Mouse (Mus musculus) embryonic facial prominence, embryonic 14.5 days (tissue): ENCODE results near the gene Pdcd2l. TPM values are rescaled to one million over a fixed set of nuclear protein-coding genes. Genes with fewer than 3 reads are reported as not detected.

Source experiments
- ATAC-seq: fragments of 200-750 bp; cut with Nextera tagmentation; 2 replicates; pipeline ENCODE4 v1.8.0; 2017; ENCODE audit warnings: low read depth, moderate number of reproducible peaks, moderate TSS enrichment
- DNase-seq: peaks from one replicate; pipeline ENCODE4 v3.0.0-alpha.2; 2015; ENCODE audit warnings: low spot score
- H3K27ac ChIP-seq: fragments of 300-500 bp; sonication (generic); replicated peaks from 2 replicates; pipeline ENCODE4 v1.5.1; 2014; ENCODE audit warnings: low read depth, mild to moderate bottlenecking, low read length, moderate library complexity
- H3K27me3 ChIP-seq: fragments of 300-500 bp; sonication (generic); replicated peaks from 2 replicates; pipeline ENCODE4 v1.6.1; 2014; ENCODE audit warnings: low read length; ENCODE audit not compliant: control insufficient read depth, insufficient read depth
- H3K36me3 ChIP-seq: fragments of 300-500 bp; sonication (generic); 2 replicates; pipeline ENCODE4 v1.6.1; 2014; ENCODE audit warnings: low read length, mixed read lengths; ENCODE audit not compliant: control insufficient read depth, insufficient read depth
- H3K4me1 ChIP-seq: fragments of 300-500 bp; sonication (generic); 2 replicates; pipeline ENCODE4 v1.6.1; 2014; ENCODE audit warnings: antibody characterized with exemption, low read length; ENCODE audit not compliant: control insufficient read depth, insufficient read depth
- H3K4me2 ChIP-seq: fragments of 300-500 bp; sonication (generic); 2 replicates; pipeline ENCODE4 v1.6.1; 2014; ENCODE audit warnings: low read depth, mild to moderate bottlenecking, low read length, moderate library complexity, mixed read lengths
- H3K4me3 ChIP-seq: fragments of 300-500 bp; sonication (generic); 2 replicates; pipeline ENCODE4 v1.5.1; 2014; ENCODE audit warnings: low read depth, mild to moderate bottlenecking, low read length
- H3K9ac ChIP-seq: fragments of 300-500 bp; sonication (generic); 2 replicates; pipeline ENCODE4 v1.6.1; 2014; ENCODE audit warnings: low read depth, mild to moderate bottlenecking, low read length, moderate library complexity, mixed read lengths
- H3K9me3 ChIP-seq: fragments of 300-500 bp; sonication (generic); 2 replicates; pipeline ENCODE4 v1.6.1; 2016; ENCODE audit warnings: low read length; ENCODE audit not compliant: control insufficient read depth
- WGBS: fragments of 180-500 bp; shearing (Covaris S2); extraction: QIAGEN DNeasy Blood & Tissue Kit; methylation state at CpG from one replicate; pipeline ENCODE4 v1.1.7; 2014; 5-methylcytosine and 5-hydroxymethylcytosine counted together
- polyA plus RNA-seq: library from polyadenylated mRNA; unstranded; fragments of >200 nt; fragmentation: Nextera tagmentation; extraction: Ambion mirVana; gene quantifications from 2 replicates; pipeline ENCODE4 v1.2.1, GENCODE M21; 2014

Gene Pdcd2l
- 47.5 and 55.0 TPM in 2 replicates for polyA plus RNA-seq

DNA sequence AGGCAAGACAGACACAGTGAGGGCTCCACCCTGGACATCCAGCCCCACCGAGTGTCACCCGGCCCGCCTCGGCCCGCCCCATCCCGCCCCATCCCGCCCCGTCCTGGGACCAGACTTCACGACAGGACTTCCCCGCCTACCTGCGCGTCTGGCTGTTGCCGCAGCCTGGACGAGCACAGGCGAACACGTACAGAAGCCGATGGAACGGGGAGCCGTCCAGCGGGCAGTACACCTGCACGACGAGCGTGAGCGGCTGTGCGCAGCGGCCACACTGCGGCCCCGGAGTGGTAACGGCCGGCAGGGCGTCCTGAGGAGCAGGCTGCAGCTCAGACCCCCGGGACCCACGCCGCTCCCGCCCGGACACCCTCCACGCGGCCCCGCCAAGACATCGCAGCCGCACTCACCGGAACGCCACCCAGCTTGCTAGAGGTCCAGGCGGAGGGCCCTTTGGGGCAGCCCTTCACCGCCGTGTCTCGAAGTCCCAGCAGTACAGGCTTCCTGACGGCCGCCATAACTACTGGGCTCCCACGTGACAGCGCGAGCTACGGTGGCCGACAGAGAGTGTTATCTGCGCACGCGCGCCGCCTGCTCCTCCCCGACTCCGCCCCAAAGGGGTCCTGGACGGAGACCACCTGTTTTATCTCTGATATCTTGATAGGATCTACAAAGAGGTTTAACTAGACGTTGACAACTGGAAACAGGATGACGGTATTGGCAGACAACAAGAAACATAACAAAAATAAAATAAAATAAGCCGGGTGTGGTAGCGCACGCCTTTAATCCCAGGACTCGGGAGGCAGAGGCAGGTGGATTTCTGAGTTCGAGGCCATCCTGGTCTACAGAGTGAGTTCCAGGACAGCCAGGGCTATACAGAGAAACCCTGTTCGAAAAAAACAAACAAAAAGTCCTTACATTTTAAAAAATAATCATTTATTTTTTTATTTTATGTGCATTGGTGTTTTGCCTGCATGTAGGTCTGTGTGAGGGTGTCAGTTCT is at the start of gene Pdcd2l:
TSS of gene Pdcd2l (minus strand) at position 530 of the 997 bp plus-strand sequence.
- Histone ChIP-seq H3K27me3 (no peaks in the 10 kb centered on the region), H3K9me3 (no peaks in the 10 kb centered on the region), H3K36me3 (peaks cover 33% of the 10 kb centered on the region), H3K4me3 (peak within 1 kb of the TSS; percentile 97), H3K9ac (peak within 1 kb of the TSS; percentile 92), H3K27ac (peak within 1 kb of the TSS; percentile 17; the same call in 1 of the 2 replicates), H3K4me2 (peak within 1 kb of the TSS; percentile 62), H3K4me1 (peaks cover 4% of the 10 kb centered on the region)
- WGBS: 6% methylated on average over 34 of the region's 70 CpGs
- ATAC-seq: peak; percentile 93
- DNase-seq: peak; percentile 93

DNA sequence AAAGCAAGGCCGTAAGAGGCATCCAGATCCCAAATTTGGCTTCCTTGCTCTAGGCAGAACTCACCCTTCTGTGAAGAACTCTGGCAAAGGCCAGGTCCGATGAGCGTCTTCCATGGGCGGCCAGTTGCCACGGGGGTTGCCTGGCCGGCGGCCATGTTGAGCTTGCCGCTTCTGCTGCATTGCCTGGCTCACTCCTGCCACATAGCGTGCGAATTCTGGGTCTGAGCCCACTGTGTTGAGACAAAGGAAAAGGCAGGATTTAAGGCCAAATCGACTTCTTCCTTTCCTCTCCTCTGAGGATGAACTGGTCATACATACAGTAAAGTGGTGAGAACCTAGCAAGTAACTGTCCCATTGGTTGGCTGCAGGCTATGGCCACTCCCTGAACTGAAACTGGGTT is 45.7 kb upstream of the Pdcd2l start:
- H3K27me3 ChIP-seq: no peaks in the 10 kb centered on the region
- H3K4me3 ChIP-seq: no peak overlapping the region
- peaks cover 78% of the 10 kb centered on the region for H3K36me3 ChIP-seq
- DNase-seq (no peak), ATAC-seq (no peak)
- H3K9me3 ChIP-seq: no peaks in the 10 kb centered on the region
- no peaks in the 10 kb centered on the region for H3K4me1 ChIP-seq
- WGBS: 93% methylated on average over 11 of the region's 11 CpGs
- H3K4me2 ChIP-seq: no peak overlapping the region
- no peak overlapping the region for H3K27ac ChIP-seq
- no peak overlapping the region for H3K9ac ChIP-seq

DNA sequence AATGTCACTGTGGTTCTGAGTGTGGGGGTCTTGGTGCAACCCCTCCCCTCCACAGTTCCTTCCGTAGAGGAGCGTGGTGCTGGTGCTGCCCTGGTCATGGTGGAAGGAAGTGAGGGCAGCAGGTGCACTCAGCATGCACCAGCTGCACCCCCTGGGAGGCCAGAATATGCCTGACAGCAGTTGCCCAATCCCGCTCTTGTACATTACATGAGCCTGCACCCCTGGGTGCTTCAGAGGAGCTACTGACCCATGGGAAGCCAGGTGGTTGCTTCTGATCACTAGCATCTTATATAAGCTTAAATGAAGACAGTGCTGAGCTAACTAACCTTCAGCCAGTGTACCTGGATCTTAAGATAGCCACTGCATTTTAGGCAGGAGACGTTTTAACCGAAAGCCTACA is 41.6 kb upstream of the Pdcd2l start:
- WGBS: 91% methylated on average over 5 of the region's 5 CpGs
- H3K9me3 ChIP-seq: no peaks in the 10 kb centered on the region
- peaks cover 5% of the 10 kb centered on the region; the same call in 1 of the 2 replicates for H3K4me1 ChIP-seq
- ATAC-seq (no peak), DNase-seq (no peak)
- peaks cover 57% of the 10 kb centered on the region for H3K36me3 ChIP-seq
- no peak overlapping the region for H3K4me3 ChIP-seq
- H3K4me2 ChIP-seq: no peak overlapping the region
- no peaks in the 10 kb centered on the region for H3K27me3 ChIP-seq
- H3K9ac ChIP-seq: no peak overlapping the region
- no peak overlapping the region for H3K27ac ChIP-seq

DNA sequence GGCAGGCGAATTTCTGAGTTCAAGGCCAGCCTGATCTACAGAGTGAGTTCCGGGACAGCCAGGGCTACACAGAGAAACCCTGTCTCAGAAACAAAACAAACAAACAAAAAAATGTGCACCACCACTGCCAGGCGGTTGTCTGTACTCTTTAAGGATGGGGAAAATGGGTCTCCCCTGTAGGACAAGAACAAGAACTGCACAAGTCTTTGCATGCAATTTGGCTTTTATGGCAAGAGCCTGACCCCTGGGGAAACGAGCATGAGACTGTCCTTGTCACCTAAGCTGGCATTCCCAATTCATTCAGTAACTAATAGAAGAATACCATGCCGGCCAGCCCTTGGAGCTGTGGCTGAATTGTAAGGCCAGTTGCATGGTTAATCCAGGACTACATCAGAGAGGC is 39.1 kb upstream of the Pdcd2l start:
- no peak overlapping the region for H3K4me2 ChIP-seq
- no peak overlapping the region for H3K27ac ChIP-seq
- H3K4me3 ChIP-seq: no peak overlapping the region
- H3K4me1 ChIP-seq: peaks cover 8% of the 10 kb centered on the region; the same call in 1 of the 2 replicates
- ATAC-seq (no peak), DNase-seq (no peak)
- no peaks in the 10 kb centered on the region for H3K9me3 ChIP-seq
- H3K36me3 ChIP-seq: peaks cover 41% of the 10 kb centered on the region
- H3K27me3 ChIP-seq: no peaks in the 10 kb centered on the region
- WGBS: 89% methylated on average over 5 of the region's 5 CpGs
- no peak overlapping the region for H3K9ac ChIP-seq

DNA sequence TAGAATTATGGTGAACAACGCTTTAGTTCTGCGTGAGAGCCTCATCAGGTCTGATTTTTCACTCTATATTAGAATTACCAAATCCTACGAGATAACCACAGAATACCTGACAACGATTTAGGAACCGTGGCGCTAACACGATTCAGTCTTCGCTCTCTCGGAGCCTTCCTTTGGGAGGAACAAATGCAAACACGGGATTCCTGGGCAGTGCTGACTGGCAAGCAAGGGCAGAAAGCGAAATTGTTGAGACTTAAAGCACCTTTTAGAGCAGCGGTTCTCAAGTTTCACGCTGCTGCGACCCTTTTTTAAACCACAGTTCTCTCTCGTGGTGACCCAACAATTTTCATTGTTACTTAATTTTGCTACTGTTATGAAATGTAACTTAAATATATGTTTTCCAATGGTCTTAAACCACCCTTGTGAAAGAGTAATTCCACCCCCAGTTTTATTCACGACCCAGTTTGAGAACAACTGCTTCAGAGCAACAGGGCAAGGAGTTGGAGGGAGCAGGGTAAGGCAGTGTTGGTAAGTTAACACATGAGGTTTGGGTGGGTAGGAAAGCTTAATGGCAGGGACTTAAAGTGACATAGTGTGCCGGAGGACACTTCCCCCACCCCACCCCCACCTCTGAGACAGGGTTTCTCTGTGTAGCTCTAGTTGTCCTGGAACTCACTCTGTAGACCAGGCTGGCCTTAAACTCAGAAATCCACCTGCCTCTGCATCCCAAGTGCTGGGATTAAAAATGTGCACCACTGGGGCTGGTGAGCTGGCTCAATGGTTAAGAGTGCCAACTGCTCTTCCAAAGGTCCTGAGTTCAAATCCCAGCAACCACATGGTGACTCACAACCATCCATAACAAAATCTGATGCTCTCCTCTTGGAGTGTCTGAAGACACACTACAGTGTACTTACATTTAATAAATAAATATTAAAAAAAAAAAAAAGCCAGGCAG is 38.4 kb upstream of the Pdcd2l start:
- Histone ChIP-seq H3K27ac (peak overlapping the region; percentile 96), H3K27me3 (no peaks in the 10 kb centered on the region), H3K4me2 (peak overlapping the region; percentile 76), H3K9me3 (no peaks in the 10 kb centered on the region), H3K36me3 (peaks cover 35% of the 10 kb centered on the region), H3K4me3 (peak overlapping the region; percentile 50), H3K4me1 (peaks cover 10% of the 10 kb centered on the region; the same call in 1 of the 2 replicates), H3K9ac (peak overlapping the region; percentile 68)
- DNase-seq: peak; percentile 63
- no peak for ATAC-seq
- 2% methylated on average over 17 of the region's 17 CpGs for WGBS

DNA sequence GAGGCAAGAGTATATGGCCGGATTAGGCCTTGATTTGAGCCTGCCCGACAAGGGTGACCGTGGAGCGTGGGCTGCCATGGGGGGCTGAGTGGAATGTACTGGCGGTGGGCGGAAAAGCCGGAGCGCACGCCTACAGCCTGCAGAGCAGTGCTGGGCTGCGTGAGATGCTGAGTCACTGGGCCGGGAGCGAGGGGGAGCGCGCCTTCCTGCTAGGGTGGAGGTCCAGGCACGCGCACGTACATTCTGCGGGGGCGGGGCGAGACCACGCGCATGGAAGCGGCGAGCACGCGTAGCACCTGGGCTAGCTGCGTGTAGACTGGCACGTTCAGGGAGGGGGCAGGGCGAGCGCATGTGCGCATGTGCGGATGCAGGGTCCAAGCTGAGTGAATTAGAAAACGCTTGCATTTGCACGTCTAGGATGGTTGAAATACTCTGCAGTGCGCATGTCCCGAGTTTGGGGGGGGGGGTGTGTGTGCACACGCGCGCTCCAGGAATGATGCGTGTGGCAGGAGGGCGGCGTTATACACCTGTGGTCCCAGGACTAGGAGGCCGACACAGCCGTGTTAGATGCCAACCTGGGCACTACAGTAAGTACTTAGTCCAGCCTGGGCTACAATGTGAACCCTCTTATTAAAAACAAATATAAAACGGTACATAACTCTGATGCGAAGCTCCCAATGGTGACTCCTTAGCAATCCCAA is 37.6 kb upstream of the Pdcd2l start:
- ATAC-seq (peak; percentile 95), DNase-seq (peak; percentile 99)
- H3K27me3 ChIP-seq: no peaks in the 10 kb centered on the region
- H3K4me1 ChIP-seq: peaks cover 14% of the 10 kb centered on the region
- H3K4me3 ChIP-seq: peak overlapping the region; percentile 50
- H3K9me3 ChIP-seq: no peaks in the 10 kb centered on the region
- H3K36me3 ChIP-seq: peaks cover 27% of the 10 kb centered on the region
- H3K9ac ChIP-seq: peak overlapping the region; percentile 68
- peak overlapping the region; percentile 96 for H3K27ac ChIP-seq
- 0% methylated on average over 40 of the region's 46 CpGs for WGBS
- H3K4me2 ChIP-seq: peak overlapping the region; percentile 76

DNA sequence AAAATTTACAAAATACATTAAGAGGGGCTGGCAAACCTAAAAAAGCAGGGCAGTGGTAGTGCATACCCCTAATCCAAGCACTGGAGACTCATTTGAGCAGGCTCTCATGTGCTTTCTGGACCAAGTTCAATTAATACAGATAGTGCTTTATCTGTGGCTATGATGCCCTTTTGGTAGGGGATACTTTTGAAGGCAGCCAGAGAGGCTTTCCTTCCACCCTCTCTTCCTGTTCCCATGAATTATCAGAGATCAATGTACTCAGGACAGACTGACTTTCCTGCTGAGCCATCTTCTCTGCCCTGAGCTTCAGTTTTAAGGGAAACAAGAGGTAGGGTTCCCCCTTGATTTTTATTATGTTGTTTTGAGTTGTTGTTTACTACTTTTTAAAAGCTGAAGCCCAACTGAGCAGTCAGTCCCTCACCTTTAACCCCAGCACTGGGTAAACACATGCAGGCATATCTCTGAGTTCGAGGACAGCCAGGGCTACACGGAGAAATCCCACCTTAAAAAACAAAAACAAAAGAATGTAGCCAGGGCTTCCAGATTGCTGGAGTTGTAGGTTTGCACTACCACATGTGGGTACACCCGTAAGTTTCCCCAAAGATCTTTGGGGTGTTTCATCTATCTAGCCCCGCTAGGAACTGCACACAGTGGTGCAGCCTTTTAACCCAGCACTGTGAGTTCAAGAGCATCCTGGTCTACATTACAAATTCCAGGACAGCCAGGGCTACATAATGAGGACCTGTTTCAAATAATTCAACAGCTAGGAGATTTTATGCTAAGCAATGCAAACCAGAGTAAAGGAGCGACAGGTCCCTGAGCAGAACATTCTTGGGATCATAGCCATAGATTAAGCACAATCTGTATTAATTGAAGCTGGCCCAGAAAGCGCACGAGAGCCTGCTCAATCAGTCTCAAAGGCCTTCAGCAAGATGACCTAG is 36.6 kb upstream of the Pdcd2l start:
- Histone ChIP-seq H3K4me2 (peak overlapping the region; percentile 76), H3K36me3 (peaks cover 23% of the 10 kb centered on the region), H3K4me1 (peaks cover 24% of the 10 kb centered on the region), H3K27ac (peak overlapping the region; percentile 96), H3K9me3 (no peaks in the 10 kb centered on the region), H3K4me3 (peak overlapping the region; percentile 50), H3K27me3 (no peaks in the 10 kb centered on the region), H3K9ac (peak overlapping the region; percentile 68)
- WGBS: 40% methylated on average over 7 of the region's 7 CpGs
- DNase-seq: no peak
- ATAC-seq: no peak
